In genomic region chr4:21848287-21848630, GRCm38 (mm10) we compare ENCODE assay signal across 8 mouse cellular contexts. TPM values are rescaled to one million over a fixed set of nuclear protein-coding genes. Genes with fewer than 3 reads are reported as not detected.
A peak's percentile ranks its signal among the peaks of the same experiment; 100 is the strongest.
DNase-seq lines count a peak whose midpoint lies in the region; ATAC-seq and TF ChIP-seq lines count a peak whose summit lies in the region.

No protein-coding gene starts in this region.

- TF ChIP-seq CTCF in heart, postnatal 0 days (IDR thresholded peaks at IDR 0.05; ENCODE audit: low read depth), result no peak

- H3K4me1 ChIP-seq in forebrain, embryonic 12.5 days, result peaks cover 17% of the 10 kb centered on the region
- peaks cover 14% of the 10 kb centered on the region for H3K4me1 ChIP-seq in heart, postnatal 0 days (ENCODE audit: control insufficient read depth, insufficient read depth)
- H3K4me1 ChIP-seq in liver, embryonic 15.5 days (replicated peaks), result peaks cover 21% of the 10 kb centered on the region
- H3K4me1 ChIP-seq in neural tube, embryonic 12.5 days, result peaks cover 11% of the 10 kb centered on the region

- DNase-seq in MEL-GATA-1-ER (ENCODE audit: extremely low read depth, low read depth), result peak; percentile 60
- peak; percentile 93 for DNase-seq in heart, postnatal 0 days (ENCODE audit: low spot score)
- DNase-seq in kidney, postnatal 36 days, result peak; percentile 92 to 97
- DNase-seq in testis, postnatal 14 days (ENCODE audit: low spot score), result peak; percentile 91

- H3K36me3 ChIP-seq in forebrain, embryonic 12.5 days (replicated peaks), result no peaks in the 10 kb centered on the region
- H3K36me3 ChIP-seq in heart, postnatal 0 days (replicated peaks; ENCODE audit: control insufficient read depth, insufficient read depth, low read length), result no peaks in the 10 kb centered on the region
- no peaks in the 10 kb centered on the region for H3K36me3 ChIP-seq in liver, embryonic 15.5 days (replicated peaks)
- no peaks in the 10 kb centered on the region for H3K36me3 ChIP-seq in neural tube, embryonic 12.5 days

- H3K27ac ChIP-seq in forebrain, embryonic 12.5 days, result peak overlapping the region; percentile 98
- H3K27ac ChIP-seq in heart, postnatal 0 days (ENCODE audit: low read depth), result peak overlapping the region; percentile 100
- H3K27ac ChIP-seq in liver, embryonic 15.5 days (replicated peaks), result peak overlapping the region; percentile 89
- H3K27ac ChIP-seq in neural tube, embryonic 12.5 days, result peak overlapping the region; percentile 88

- peak overlapping the region; percentile 46 for H3K4me2 ChIP-seq in forebrain, embryonic 12.5 days
- peak overlapping the region; percentile 78 for H3K4me2 ChIP-seq in heart, postnatal 0 days (ENCODE audit: low read depth, low read length)
- peak overlapping the region; percentile 73 for H3K4me2 ChIP-seq in liver, embryonic 15.5 days
- H3K4me2 ChIP-seq in neural tube, embryonic 12.5 days (replicated peaks), result peak overlapping the region; percentile 53

- peak overlapping the region; percentile 88 for H3K9ac ChIP-seq in forebrain, embryonic 12.5 days
- peak overlapping the region; percentile 99 for H3K9ac ChIP-seq in heart, postnatal 0 days (replicated peaks; ENCODE audit: low read depth, low read length)
- H3K9ac ChIP-seq in liver, embryonic 15.5 days, result peak overlapping the region; percentile 83
- peak overlapping the region; percentile 87 for H3K9ac ChIP-seq in neural tube, embryonic 12.5 days

- H3K4me3 ChIP-seq in forebrain, embryonic 12.5 days (replicated peaks), result peak overlapping the region; percentile 82
- H3K4me3 ChIP-seq in heart, postnatal 0 days (ENCODE audit: low read depth, low read length), result peak overlapping the region; percentile 99
- H3K4me3 ChIP-seq in liver, embryonic 15.5 days (replicated peaks), result peak overlapping the region; percentile 87
- peak overlapping the region; percentile 85 for H3K4me3 ChIP-seq in neural tube, embryonic 12.5 days

- no peak for TF ChIP-seq EP300 in heart, postnatal 0 days (IDR thresholded peaks at IDR 0.05; ENCODE audit: low read depth)

- H3K27me3 ChIP-seq in forebrain, embryonic 12.5 days, result no peaks in the 10 kb centered on the region
- no peaks in the 10 kb centered on the region for H3K27me3 ChIP-seq in heart, postnatal 0 days (ENCODE audit: control insufficient read depth, insufficient read depth, low read length)
- no peaks in the 10 kb centered on the region for H3K27me3 ChIP-seq in liver, embryonic 15.5 days
- H3K27me3 ChIP-seq in neural tube, embryonic 12.5 days (replicated peaks), result no peaks in the 10 kb centered on the region

- WGBS in forebrain, embryonic 12.5 days, result under 1% methylated on average over 24 of the region's 24 CpGs
- under 1% methylated on average over 24 of the region's 24 CpGs for WGBS in heart, postnatal 0 days
- under 1% methylated on average over 24 of the region's 24 CpGs for WGBS in liver, embryonic 15.5 days (ENCODE audit: insufficient replicate concordance)
- under 1% methylated on average over 24 of the region's 24 CpGs for WGBS in neural tube, embryonic 12.5 days

- ATAC-seq in cerebellum, adult (ENCODE audit: insufficient number of reproducible peaks, low FRiP score, low TSS enrichment), result peak; percentile 82
- ATAC-seq in forebrain, embryonic 12.5 days (ENCODE audit: low FRiP score), result peak; percentile 90
- peak; percentile 90 for ATAC-seq in heart, postnatal 0 days (ENCODE audit: insufficient read depth, low read depth)
- peak; percentile 90 for ATAC-seq in liver, embryonic 15.5 days (ENCODE audit: insufficient read depth)
- ATAC-seq in neural tube, embryonic 12.5 days (ENCODE audit: low FRiP score, low read depth), result peak; percentile 90

- no peaks in the 10 kb centered on the region for H3K9me3 ChIP-seq in forebrain, embryonic 12.5 days
- H3K9me3 ChIP-seq in heart, postnatal 0 days (replicated peaks; ENCODE audit: control insufficient read depth, low read length), result no peaks in the 10 kb centered on the region
- H3K9me3 ChIP-seq in liver, embryonic 15.5 days (replicated peaks), result no peaks in the 10 kb centered on the region
- H3K9me3 ChIP-seq in neural tube, embryonic 12.5 days, result no peaks in the 10 kb centered on the region

RNA-seq across cellular contexts. Expression of gene Pnisr, which starts 0.9 kb away (rescaled TPM):
- 235 and 243 TPM in 2 replicates for polyA plus RNA-seq in forebrain, embryonic 12.5 days (2016; fragmentation: Nextera tagmentation; extraction: Ambion mirVana)
- total RNA-seq in heart, postnatal 0 days (2014; rRNA removed; ENCODE audit: low replicate concordance), result 67.4 and 112 TPM in 2 replicates
- polyA plus RNA-seq in heart, postnatal 0 days (2015; fragmentation: Nextera tagmentation; extraction: Ambion mirVana), result 47.0 and 48.7 TPM in 2 replicates
- 33.3 and 33.7 TPM in 2 replicates for polyA plus RNA-seq in liver, embryonic 15.5 days (2015; fragmentation: Nextera tagmentation; extraction: Ambion mirVana)
- 184 and 189 TPM in 2 replicates for polyA plus RNA-seq in neural tube, embryonic 12.5 days (2016; fragmentation: Nextera tagmentation; extraction: Ambion mirVana)

RNA-seq across cellular contexts. Expression of gene Coq3, which starts 31.2 kb away (rescaled TPM):
- 10.9 and 11.7 TPM in 2 replicates for polyA plus RNA-seq in forebrain, embryonic 12.5 days (2016; fragmentation: Nextera tagmentation; extraction: Ambion mirVana)
- 18.8 and 23.3 TPM in 2 replicates for total RNA-seq in heart, postnatal 0 days (2014; rRNA removed; ENCODE audit: low replicate concordance)
- polyA plus RNA-seq in heart, postnatal 0 days (2015; fragmentation: Nextera tagmentation; extraction: Ambion mirVana), result 39.7 and 40.0 TPM in 2 replicates
- 7.1 and 7.6 TPM in 2 replicates for polyA plus RNA-seq in liver, embryonic 15.5 days (2015; fragmentation: Nextera tagmentation; extraction: Ambion mirVana)
- 10.4 and 10.9 TPM in 2 replicates for polyA plus RNA-seq in neural tube, embryonic 12.5 days (2016; fragmentation: Nextera tagmentation; extraction: Ambion mirVana)

Comparison
In these comparisons a context has a peak if more than half of its experiments do, and no peak if none do; other contexts are left out.
1. Peak in every context shown above with its lines: DNase-seq, ATAC-seq, H3K4me3 ChIP-seq and H3K27ac ChIP-seq.